Mouse (Mus musculus): ENCODE measurements at regions not wholly inside any gene's neighbourhood (a gene's known extent, or its start where the extent isn't known, plus 50 kb on each side); places are given as distances from the start of the nearest gene placed in this dataset.

GRCm38 (mm10) chr17:79798361-79798760 lies 83.5 kb upstream of the Cyp1b1 start:
- peak; percentile 31 for DNase-seq (ENCODE audit: low read depth, low spot score)

GRCm38 (mm10) chr17:79790166-79790565 lies 75.3 kb upstream of the Cyp1b1 start:
- DNase-seq (ENCODE audit: low read depth, low spot score), result no peak

GRCm38 (mm10) chr17:79787201-79787600 lies 72.3 kb upstream of the Cyp1b1 start:
- no peak for DNase-seq (ENCODE audit: low read depth, low spot score)

- peak; percentile 51 for DNase-seq (ENCODE audit: low read depth, low spot score)
Observed at GRCm38 (mm10) chr17:79786691-79787090, 71.8 kb upstream of the Cyp1b1 start.

GRCm38 (mm10) chr17:79786270-79786669 lies 71.4 kb upstream of the Cyp1b1 start:
- peak; percentile 79 for DNase-seq (ENCODE audit: low read depth, low spot score)

GRCm38 (mm10) chr17:79784256-79784870 lies 69.5 kb upstream of the Cyp1b1 start:
- DNase-seq (ENCODE audit: low read depth, low spot score), result no peak

GRCm38 (mm10) chr17:79781733-79782663 lies 67.1 kb upstream of the Cyp1b1 start:
- peak; percentile 88 for DNase-seq (ENCODE audit: low read depth, low spot score)

- DNase-seq (ENCODE audit: low read depth, low spot score), result peak; percentile 36
Observed at GRCm38 (mm10) chr17:79781262-79781661, 66.4 kb upstream of the Cyp1b1 start.

- no peak for DNase-seq (ENCODE audit: low read depth, low spot score)
Observed at GRCm38 (mm10) chr17:79777874-79778395, 63.1 kb upstream of the Cyp1b1 start.

GRCm38 (mm10) chr17:79776177-79776576 lies 61.3 kb upstream of the Cyp1b1 start:
- no peak for DNase-seq (ENCODE audit: low read depth, low spot score)

- DNase-seq (ENCODE audit: low read depth, low spot score), result no peak
Observed at GRCm38 (mm10) chr17:79775216-79775615, 60.4 kb upstream of the Cyp1b1 start.

GRCm38 (mm10) chr17:79774291-79774690 lies 59.4 kb upstream of the Cyp1b1 start:
- peak; percentile 34 for DNase-seq (ENCODE audit: low read depth, low spot score)

- DNase-seq (ENCODE audit: low read depth, low spot score), result no peak
Observed at GRCm38 (mm10) chr17:79772219-79772618, 57.4 kb upstream of the Cyp1b1 start.

- DNase-seq (ENCODE audit: low read depth, low spot score), result no peak
Observed at GRCm38 (mm10) chr17:79771727-79772126, 56.9 kb upstream of the Cyp1b1 start.

- DNase-seq (ENCODE audit: low read depth, low spot score), result no peak
Observed at GRCm38 (mm10) chr17:79770911-79771310, 56.0 kb upstream of the Cyp1b1 start.

- DNase-seq (ENCODE audit: low read depth, low spot score), result no peak
Observed at GRCm38 (mm10) chr17:79769824-79770223, 55.0 kb upstream of the Cyp1b1 start.

GRCm38 (mm10) chr17:79768080-79768479 lies 53.2 kb upstream of the Cyp1b1 start:
- DNase-seq (ENCODE audit: low read depth, low spot score), result no peak

GRCm38 (mm10) chr17:79765061-79765794 lies 50.4 kb upstream of the Cyp1b1 start:
- peak; percentile 43 for DNase-seq (ENCODE audit: low read depth, low spot score)
